Mouse (Mus musculus) hematopoietic stem cell, adult 5-6 weeks (primary cell): ENCODE data around the gene Ttc25. TPM values are rescaled to one million over a fixed set of nuclear protein-coding genes. Genes with fewer than 3 reads are reported as not detected.
"Not testable (repeated sequence)": the region's sequence is repeated elsewhere in the genome, so short reads cannot be mapped to it uniquely, and the experiment has no call there.

ENCODE experiments used
- ATAC-seq, 2 experiments: fragments of 125-278 bp in 1 of 2; replicated peaks in 1 of 2; 2 replicates each; pipeline ENCODE4 v1.8.0; 2016 to 2017; ENCODE audit warnings: inconsistent platforms in 2 of 2, mild to moderate bottlenecking in 2 of 2, moderate number of reproducible peaks in 2 of 2, low read depth in 1 of 2, moderate TSS enrichment in 1 of 2; ENCODE audit not compliant: low FRiP score in 2 of 2, poor library complexity in 2 of 2, severe bottlenecking in 2 of 2, insufficient read depth in 1 of 2, low TSS enrichment in 1 of 2
- total RNA-seq: library from RNA; stranded (forward); fragments of 172-1452, 232-1000 nt; gene quantifications from 2 replicates; pipeline ENCODE4 v1.2.3, GENCODE M21; 2017

The Ttc25 gene
- total RNA-seq, 1 experiment from 2014 or later, result not detected

GRCm38 (mm10) chr11:100526052-100526816 is 19.2 kb upstream of the Ttc25 start:
- no peak for ATAC-seq

GRCm38 (mm10) chr11:100527066-100527457 is 18.3 kb upstream of the Ttc25 start:
- ATAC-seq, result peak; percentile 7 to 30; a peak in 3 of 4 replicates

- peak; percentile 95 to 97 for ATAC-seq
Measured at GRCm38 (mm10) chr11:100527458-100528374, 17.7 kb upstream of the Ttc25 start, which contains the start of gene Acly. TSS of gene Acly (minus strand) at chr11:100528000.

- no peak for ATAC-seq
Measured at GRCm38 (mm10) chr11:100528375-100529165, 16.8 kb upstream of the Ttc25 start.

- no peak for ATAC-seq
Measured at GRCm38 (mm10) chr11:100533871-100534270, 11.5 kb upstream of the Ttc25 start.

- ATAC-seq, result not testable (repeated sequence)
Measured at GRCm38 (mm10) chr11:100534411-100534810, 11.0 kb upstream of the Ttc25 start.

- not testable (repeated sequence) for ATAC-seq
Measured at GRCm38 (mm10) chr11:100534821-100535220, 10.6 kb upstream of the Ttc25 start.

- ATAC-seq, result no peak
Measured at GRCm38 (mm10) chr11:100535996-100536395, 9.4 kb upstream of the Ttc25 start.

- ATAC-seq, result no peak
Measured at GRCm38 (mm10) chr11:100536466-100536865, 8.9 kb upstream of the Ttc25 start.

GRCm38 (mm10) chr11:100540966-100541365 is 4.4 kb upstream of the Ttc25 start:
- ATAC-seq, result no peak

- ATAC-seq, result no peak
Measured at GRCm38 (mm10) chr11:100541577-100541976, 3.8 kb upstream of the Ttc25 start.

- ATAC-seq, result no peak; a peak in 1 of 4 replicates
Measured at GRCm38 (mm10) chr11:100545746-100546085, 309 bp downstream of the Ttc25 start.

- no peak; a peak in 1 of 4 replicates for ATAC-seq
Measured at GRCm38 (mm10) chr11:100546955-100547354, 1.5 kb downstream of the Ttc25 start.

GRCm38 (mm10) chr11:100548141-100548540 is 2.7 kb downstream of the Ttc25 start:
- no peak for ATAC-seq

GRCm38 (mm10) chr11:100549466-100549865 is 4.1 kb downstream of the Ttc25 start:
- no peak for ATAC-seq

- no peak for ATAC-seq
Measured at GRCm38 (mm10) chr11:100550101-100550500, 4.7 kb downstream of the Ttc25 start.

- no peak for ATAC-seq
Measured at GRCm38 (mm10) chr11:100552842-100553241, 7.4 kb downstream of the Ttc25 start.
